Mouse (Mus musculus) cortical plate, adult 2 months (tissue): ENCODE data around the gene Ern1. TPM values are rescaled to one million over a fixed set of nuclear protein-coding genes. Genes with fewer than 3 reads are reported as not detected.
"Not testable (repeated sequence)": the region's sequence is repeated elsewhere in the genome, so short reads cannot be mapped to it uniquely, and the experiment has no call there.

Experiments used
- H3K27ac ChIP-seq: fragments of 200-500 bp; 2 replicates; pipeline ENCODE4 v1.5.1; 2012; ENCODE audit warnings: low read length, control low read depth, inconsistent platforms; ENCODE audit not compliant: insufficient read depth
- H3K4me1 ChIP-seq: fragments of 200-500 bp; 2 replicates; pipeline ENCODE4 v1.6.1; 2011; ENCODE audit warnings: low read length; ENCODE audit not compliant: control insufficient read depth, insufficient read depth
- H3K4me3 ChIP-seq: fragments of 200-500 bp; 2 replicates; pipeline ENCODE4 v1.5.1; 2011; ENCODE audit warnings: mild to moderate bottlenecking, low read length, control low read depth; ENCODE audit not compliant: insufficient read depth
- CTCF ChIP-seq: fragments of 200-500 bp; IDR thresholded peaks from 2 replicates; pipeline ENCODE4 v1.5.1; 2011; ENCODE audit warnings: mild to moderate bottlenecking, control low read depth, low read length; ENCODE audit not compliant: insufficient read depth; ENCODE audit errors: extremely low read depth
- POLR2A ChIP-seq: fragments of 200-500 bp; IDR thresholded peaks from 2 replicates; pipeline ENCODE4 v1.6.1; 2011; ENCODE audit warnings: mild to moderate bottlenecking, low read length, control low read depth; ENCODE audit not compliant: insufficient read depth; ENCODE audit errors: extremely low read depth
- polyA plus RNA-seq: library from polyadenylated mRNA; depleted of rRNA; stranded (reverse); fragments of >200 nt; gene quantifications from 2 replicates; pipeline ENCODE4 v1.2.3, GENCODE M21; 2012

Gene Ern1
- polyA plus RNA-seq, 1 experiment = 6.2 TPM

DNA sequence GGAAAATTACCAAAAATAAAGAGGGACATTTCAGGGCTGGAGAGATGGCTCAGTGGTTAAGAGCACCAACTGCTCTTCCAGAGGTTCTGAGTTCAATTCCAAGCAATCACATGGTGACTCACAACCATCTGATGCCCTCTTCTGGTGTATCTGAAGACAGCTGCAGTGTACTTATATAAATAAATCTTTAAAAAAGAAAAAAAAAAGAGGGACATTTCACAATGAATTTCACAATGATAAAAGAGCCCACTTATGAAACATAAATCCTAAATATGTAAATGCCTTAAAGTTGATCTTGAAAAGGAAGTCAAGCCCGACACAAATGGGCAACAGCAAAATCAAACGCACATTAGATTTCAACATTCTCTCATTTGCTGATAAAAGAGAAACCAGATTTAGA, 10.3 kb upstream of the Ern1 start:
- Histone ChIP-seq H3K4me1 (peaks cover 1% of the 10 kb centered on the region; the same call in 1 of the 2 replicates), H3K4me3 (no peak overlapping the region), H3K27ac (no peak overlapping the region)
- TF ChIP-seq POLR2A (no peak), CTCF (no peak)

DNA sequence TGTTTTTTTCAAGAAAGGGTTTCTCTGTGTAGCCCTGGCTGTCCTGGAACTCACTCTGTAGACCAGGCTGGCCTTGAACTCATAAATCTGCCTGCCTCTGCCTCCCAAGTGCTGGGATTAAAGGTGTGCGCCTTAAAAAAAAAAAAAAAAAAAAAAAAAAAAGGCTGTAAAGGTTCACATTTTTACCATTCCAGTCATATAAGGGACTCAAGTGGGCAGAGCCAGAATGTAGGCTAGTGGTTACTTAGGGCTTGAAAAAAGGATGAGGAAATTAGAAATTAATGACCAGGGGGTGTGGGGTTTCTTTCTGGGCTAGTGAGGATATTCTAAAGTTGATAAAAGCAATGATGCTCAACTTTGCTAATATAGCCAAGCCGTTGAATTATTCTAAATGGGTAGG, 9.4 kb upstream of the Ern1 start:
- not testable (repeated sequence) for H3K27ac ChIP-seq, H3K4me1 ChIP-seq, H3K4me3 ChIP-seq

DNA sequence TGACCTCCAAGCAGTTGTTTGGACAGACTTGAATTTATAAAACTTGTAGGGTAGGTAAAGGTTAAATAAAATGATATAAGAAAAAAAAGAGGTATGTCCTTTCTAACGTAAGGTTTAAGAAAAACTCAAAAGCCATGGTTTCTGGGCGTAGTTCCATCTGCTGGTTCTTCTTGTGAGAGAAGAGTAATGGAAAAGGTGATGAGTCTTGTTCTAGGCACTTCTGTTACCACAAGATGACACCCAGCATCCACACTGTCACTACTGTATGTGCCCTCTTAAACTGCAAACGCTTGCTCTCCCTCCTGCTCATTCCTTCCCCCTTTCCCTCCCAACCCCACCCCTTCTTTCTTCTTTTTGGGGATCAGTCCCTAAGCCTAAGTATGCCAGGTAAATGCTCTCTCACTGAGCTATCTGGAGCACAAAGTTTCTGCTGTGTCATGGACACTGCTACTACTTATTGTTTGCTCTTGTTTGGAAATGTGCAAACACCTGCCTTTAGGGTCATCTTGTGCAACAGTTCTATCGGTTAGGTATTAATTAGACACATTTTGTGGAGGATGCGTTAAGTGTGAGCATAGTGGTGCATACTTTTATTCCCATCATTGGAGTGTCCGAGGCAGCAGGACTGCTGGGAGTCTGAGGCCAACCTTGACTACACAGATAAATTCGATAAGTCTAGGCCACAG, 5.5 kb upstream of the Ern1 start:
- H3K4me1 ChIP-seq = no peaks in the 10 kb centered on the region
- no peak overlapping the region for H3K27ac ChIP-seq

DNA sequence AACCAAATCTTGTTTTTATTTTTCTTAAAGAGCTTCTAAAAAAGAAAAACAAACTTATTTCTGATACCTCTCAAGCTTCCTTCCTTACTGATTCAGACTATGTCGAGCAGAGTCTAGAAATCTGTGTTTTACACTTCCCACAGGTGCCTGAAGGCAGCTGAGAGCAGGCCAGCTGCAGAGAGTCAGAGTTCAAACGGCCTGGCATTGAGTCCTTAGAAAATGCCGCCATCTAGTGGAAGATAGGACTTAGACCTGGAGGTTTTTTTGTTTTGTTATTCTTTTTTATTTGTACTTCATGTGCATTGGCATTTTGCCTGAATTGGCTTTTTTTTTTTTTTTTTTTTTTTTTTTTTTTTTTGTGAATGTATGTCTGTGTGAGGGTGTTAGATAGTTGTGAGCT, 3.7 kb upstream of the Ern1 start:
- Histone ChIP-seq H3K4me1 (no peaks in the 10 kb centered on the region), H3K4me3 (no peak overlapping the region), H3K27ac (no peak overlapping the region)
- TF ChIP-seq POLR2A (no peak), CTCF (peak; percentile 61)

More for the DNA sequence above, 5.5 kb upstream of the Ern1 start:
- H3K4me3 ChIP-seq = no peak overlapping the region
- no peak for TF ChIP-seq CTCF
- no peak for TF ChIP-seq POLR2A

DNA sequence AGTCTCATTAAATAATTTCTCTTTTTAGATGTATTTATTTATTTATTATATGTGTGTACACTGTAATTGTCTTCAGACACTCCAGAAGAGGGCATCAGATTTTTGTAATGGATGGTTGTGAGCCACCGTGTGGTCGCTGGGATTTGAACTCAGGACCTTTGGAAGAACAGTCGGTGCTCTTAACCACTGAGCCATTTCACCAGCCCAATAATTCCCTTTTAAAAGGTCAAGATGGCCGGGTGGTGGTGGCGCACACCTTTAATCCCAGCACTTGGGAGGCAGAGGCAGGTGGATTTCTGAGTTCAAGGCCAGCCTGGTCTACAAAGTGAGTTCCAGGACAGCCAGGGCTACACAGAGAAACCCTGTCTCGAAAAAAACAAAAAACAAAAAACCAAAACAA, 2.9 kb upstream of the Ern1 start:
- H3K4me3 ChIP-seq, H3K27ac ChIP-seq, H3K4me1 ChIP-seq: not testable (repeated sequence)

DNA sequence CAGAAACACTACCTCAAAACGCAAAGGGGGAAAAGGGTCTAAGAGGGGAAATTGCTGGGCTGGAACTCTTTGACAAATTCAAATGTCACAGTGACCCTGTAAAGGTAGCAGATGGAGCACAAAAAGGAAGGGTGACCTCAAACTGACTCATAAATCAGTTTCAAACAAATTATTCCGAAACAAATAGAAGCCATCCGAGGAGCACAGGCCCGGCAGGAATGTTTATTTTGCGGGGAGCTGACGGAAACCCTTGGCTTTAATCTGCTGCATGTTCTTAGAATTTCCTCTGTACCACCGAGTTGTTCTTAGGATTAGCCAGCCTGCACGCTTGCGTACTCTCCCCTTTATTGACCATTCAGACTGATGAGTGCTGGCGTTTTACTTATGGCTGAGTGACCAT, 2.4 kb upstream of the Ern1 start:
- Histone ChIP-seq H3K4me3 (no peak overlapping the region), H3K27ac (no peak overlapping the region), H3K4me1 (no peaks in the 10 kb centered on the region; the same call in 1 of the 2 replicates)
- TF ChIP-seq POLR2A (no peak), CTCF (no peak)

DNA sequence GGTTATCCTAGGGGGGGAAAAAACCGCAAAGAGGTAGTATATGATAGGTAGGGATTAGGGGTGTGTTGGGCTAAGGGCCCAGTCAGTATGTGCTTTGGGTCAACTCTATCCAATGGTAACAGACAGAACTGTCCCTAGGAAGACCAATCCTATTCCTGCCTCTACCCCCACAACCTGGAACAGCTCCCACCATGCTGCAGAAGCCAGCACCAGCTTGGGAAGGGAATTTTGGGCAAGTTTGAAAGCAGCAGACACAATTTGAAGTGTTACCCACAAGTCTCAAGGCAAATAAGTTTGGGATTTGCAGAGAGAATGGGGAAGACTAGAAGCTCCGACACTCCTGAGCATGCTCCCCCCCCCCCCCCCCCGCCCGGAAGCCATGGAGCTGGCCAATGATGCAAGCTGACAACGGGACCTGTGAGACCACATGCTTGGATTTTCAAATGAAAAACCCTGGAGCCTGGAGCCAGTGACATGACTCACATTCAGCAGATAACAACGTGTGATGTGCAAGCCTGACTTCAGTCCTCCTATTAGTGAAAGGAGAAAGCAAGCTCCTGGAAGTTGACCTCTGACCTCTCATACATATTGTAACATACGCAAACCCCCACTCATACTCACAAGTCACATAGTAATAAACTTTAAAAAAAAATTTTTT, 1.5 kb upstream of the Ern1 start:
- no peaks in the 10 kb centered on the region; the same call in 1 of the 2 replicates for H3K4me1 ChIP-seq
- no peak overlapping the region for H3K27ac ChIP-seq
- TF ChIP-seq CTCF = no peak
- H3K4me3 ChIP-seq = no peak overlapping the region

DNA sequence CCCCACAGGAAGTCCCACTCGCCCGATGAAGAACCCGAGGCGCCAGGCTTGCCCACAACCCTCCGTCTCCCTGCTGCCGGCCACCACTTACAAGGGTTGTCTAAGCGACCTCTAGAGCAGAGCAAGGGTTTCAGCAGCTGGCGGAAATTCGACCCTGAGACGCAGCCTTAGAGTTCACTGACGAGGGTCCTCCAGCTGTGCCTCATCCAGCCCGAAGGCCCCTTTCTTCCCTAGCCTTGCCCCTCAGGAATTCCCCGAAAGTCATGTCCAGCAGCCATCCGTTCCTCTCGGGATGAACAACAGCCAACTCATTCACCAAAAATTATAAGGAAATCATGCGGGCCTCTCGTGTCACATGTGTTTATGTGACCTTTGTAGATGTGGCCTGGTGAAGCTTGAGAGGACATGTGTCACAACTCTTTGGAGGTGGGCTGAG, 492 bp upstream of the Ern1 start:
- Histone ChIP-seq H3K4me1 (no peaks in the 10 kb centered on the region; the same call in 1 of the 2 replicates), H3K4me3 (peak overlapping the region; percentile 47), H3K27ac (no peak overlapping the region)
- TF ChIP-seq POLR2A (no peak), CTCF (no peak)

DNA sequence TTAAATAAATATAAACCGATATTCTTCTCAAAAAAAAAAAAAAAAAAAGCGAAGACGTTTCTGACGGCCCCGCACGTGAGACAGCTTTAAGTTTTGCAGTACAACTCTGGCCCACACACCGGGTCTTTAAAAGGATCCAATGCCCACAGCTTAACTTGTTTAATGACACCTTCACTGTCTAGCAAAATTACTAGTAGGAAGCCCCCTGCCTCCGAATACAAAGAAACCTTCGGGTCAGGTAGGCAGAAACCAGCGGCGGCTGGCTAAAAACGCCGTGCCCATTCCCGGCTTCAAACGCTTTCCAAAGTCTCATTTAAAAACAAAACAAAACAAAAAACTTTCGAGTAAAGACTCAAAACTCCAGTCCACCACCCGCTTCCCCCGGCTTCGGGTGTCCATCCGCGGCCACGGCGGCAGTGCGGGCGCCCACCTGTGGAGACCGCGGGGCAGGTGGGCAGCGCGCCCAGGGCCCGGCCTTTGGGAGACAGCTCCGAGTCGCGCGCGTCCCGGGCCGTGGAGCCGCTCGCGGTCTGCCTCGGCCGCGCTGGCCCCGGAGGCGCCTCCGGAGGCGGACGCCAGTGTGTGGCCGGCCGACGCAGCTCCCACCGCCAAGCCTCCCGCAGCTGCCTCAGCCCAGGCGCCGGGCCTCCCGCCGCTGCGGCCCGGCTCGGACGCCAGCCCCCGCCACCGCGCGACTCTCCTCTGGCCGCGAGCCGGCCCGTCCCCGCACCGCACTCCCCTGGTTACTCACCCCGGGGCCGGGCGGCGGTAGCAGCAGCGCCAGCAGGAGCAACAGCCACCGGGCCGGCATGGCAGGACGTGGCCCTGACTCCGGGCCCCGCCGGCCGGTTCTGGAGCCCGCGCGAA, 553 bp downstream of the Ern1 start:
- TF ChIP-seq CTCF (no peak), POLR2A (no peak)
- H3K4me1 ChIP-seq = no peaks in the 10 kb centered on the region; the same call in 1 of the 2 replicates
- peak overlapping the region; percentile 47 for H3K4me3 ChIP-seq
- 0 out of 2 replicates have a peak overlapping the region, but pooled peaks have one; percentile 17 for H3K27ac ChIP-seq
